Comparison of ENCODE assay signal across 8 mouse cellular contexts in genomic region chr5:31201042-31201741, GRCm38 (mm10). TPM values are rescaled to one million over a fixed set of nuclear protein-coding genes. Genes with fewer than 3 reads are reported as not detected.
DNase-seq lines count a peak whose midpoint lies in the region; ATAC-seq and TF ChIP-seq lines count a peak whose summit lies in the region.

No protein-coding gene starts in this region.

- TF ChIP-seq POLR2A in small intestine, adult 2 months (IDR thresholded peaks at IDR 0.05; ENCODE audit: low read depth, low read length) = no peak

- H3K9me3 ChIP-seq in megakaryocyte, embryonic 14.5 days = no peaks in the 10 kb centered on the region
- peaks cover 6% of the 10 kb centered on the region for H3K9me3 ChIP-seq in forebrain, embryonic 10.5 days
- peaks cover 5% of the 10 kb centered on the region for H3K9me3 ChIP-seq in limb, embryonic 11.5 days (ENCODE audit: control insufficient read depth, low read length)

- H3K9ac ChIP-seq in limb, embryonic 11.5 days (ENCODE audit: low read length) = peak overlapping the region; percentile 83

- ATAC-seq in megakaryocyte, adult 5-6 weeks (ENCODE audit: poor library complexity, severe bottlenecking) = no peak
- ATAC-seq in limb, embryonic 11.5 days (ENCODE audit: insufficient number of reproducible peaks, low FRiP score, low TSS enrichment, low read depth) = no peak

- peak overlapping the region; percentile 84 for H3K4me2 ChIP-seq in limb, embryonic 11.5 days (ENCODE audit: low read depth, severe bottlenecking)

- TF ChIP-seq CTCF in small intestine, adult 2 months (IDR thresholded peaks at IDR 0.05; ENCODE audit: extremely low read depth, insufficient read length, insufficient replicate concordance, low read depth, low read length) = no peak

- 23% methylated on average over 13 of the region's 13 CpGs for WGBS in forebrain, embryonic 10.5 days
- 19% methylated on average over 13 of the region's 13 CpGs for WGBS in limb, embryonic 11.5 days
- 7% methylated on average over 13 of the region's 13 CpGs for WGBS in small intestine, adult 2 months

- peak overlapping the region; percentile 92 for H3K4me3 ChIP-seq in megakaryocyte, embryonic 14.5 days (replicated peaks)
- peak overlapping the region; percentile 85 for H3K4me3 ChIP-seq in forebrain, embryonic 10.5 days
- peak overlapping the region; percentile 78 for H3K4me3 ChIP-seq in limb, embryonic 11.5 days (ENCODE audit: low read depth, low read length)
- peak overlapping the region; percentile 75 for H3K4me3 ChIP-seq in small intestine, adult 2 months (ENCODE audit: low read depth, low read length)

- no peaks in the 10 kb centered on the region for H3K27me3 ChIP-seq in megakaryocyte, embryonic 14.5 days (replicated peaks)
- no peaks in the 10 kb centered on the region for H3K27me3 ChIP-seq in forebrain, embryonic 10.5 days (ENCODE audit: poor library complexity, severe bottlenecking)
- H3K27me3 ChIP-seq in limb, embryonic 11.5 days (ENCODE audit: control insufficient read depth, insufficient read depth, low read length) = no peaks in the 10 kb centered on the region
- H3K27me3 ChIP-seq in small intestine, adult 2 months (ENCODE audit: control insufficient read depth, insufficient read depth, low read length) = no peaks in the 10 kb centered on the region

- peak overlapping the region; percentile 96 for H3K27ac ChIP-seq in forebrain, embryonic 10.5 days
- 0 out of 2 replicates have a peak overlapping the region, but pooled peaks have one; percentile 56 for H3K27ac ChIP-seq in limb, embryonic 11.5 days (replicated peaks; ENCODE audit: low read depth, low read length)
- peak overlapping the region; percentile 67 for H3K27ac ChIP-seq in small intestine, adult 2 months (ENCODE audit: insufficient read depth, low read depth, low read length)

- H3K4me1 ChIP-seq in megakaryocyte, embryonic 14.5 days = peaks cover 71% of the 10 kb centered on the region
- H3K4me1 ChIP-seq in forebrain, embryonic 10.5 days = peaks cover 23% of the 10 kb centered on the region
- H3K4me1 ChIP-seq in limb, embryonic 11.5 days (ENCODE audit: control insufficient read depth, insufficient read depth, low read length) = peaks cover 3% of the 10 kb centered on the region; the same call in 1 of the 2 replicates
- peaks cover 8% of the 10 kb centered on the region for H3K4me1 ChIP-seq in small intestine, adult 2 months (ENCODE audit: control insufficient read depth, insufficient read depth, insufficient read length, low read length)

- DNase-seq in forebrain, embryonic 10.5 days (ENCODE audit: extremely low spot score, low spot score) = no peak
- DNase-seq in limb, embryonic 11.5 days (ENCODE audit: low spot score) = no peak
- no peak for DNase-seq in frontal cortex, postnatal 10 days (ENCODE audit: low spot score in 2 of 2)
- no peak for DNase-seq in cerebellum, adult 9-10 months
- DNase-seq in urinary bladder, adult 2 months (ENCODE audit: low spot score) = no peak

- peaks cover 86% of the 10 kb centered on the region for H3K36me3 ChIP-seq in megakaryocyte, embryonic 14.5 days (replicated peaks; ENCODE audit: low read length)
- H3K36me3 ChIP-seq in forebrain, embryonic 10.5 days (replicated peaks) = peaks cover 85% of the 10 kb centered on the region
- peaks cover 55% of the 10 kb centered on the region for H3K36me3 ChIP-seq in limb, embryonic 11.5 days (ENCODE audit: control insufficient read depth, insufficient read depth, low read length)
- peaks cover 64% of the 10 kb centered on the region for H3K36me3 ChIP-seq in small intestine, adult 2 months (ENCODE audit: control insufficient read depth, insufficient read depth, low read length)

RNA-seq across cellular contexts. Expression of gene Zfp513, which starts 0.9 kb away (rescaled TPM):
- polyA plus RNA-seq in megakaryocyte, embryonic 14.5 days (2012; ENCODE audit: insufficient read depth, low replicate concordance) = 34.2 and 67.1 TPM in 2 replicates
- 8.9 and 10.1 TPM in 2 replicates for total RNA-seq in megakaryocyte, adult 5-6 weeks (2015)
- total RNA-seq in megakaryocyte, adult 5-6 weeks (2017) = 7.2 and 8.1 TPM in 2 replicates
- 8.5 and 9.0 TPM in 2 replicates for polyA plus RNA-seq in forebrain, embryonic 10.5 days (2016; fragmentation: Nextera tagmentation; extraction: Ambion mirVana)
- 5.5 and 6.2 TPM in 2 replicates for polyA plus RNA-seq in limb, embryonic 11.5 days (2014; fragmentation: Nextera tagmentation; extraction: Ambion mirVana)
- polyA plus RNA-seq in small intestine, adult 2 months (2012; rRNA removed) = 29.0 and 65.0 TPM in 2 replicates
- 29.3 and 37.0 TPM in 2 replicates for polyA plus RNA-seq in urinary bladder, adult 2 months (2012; rRNA removed)

RNA-seq across cellular contexts. Expression of gene Eif2b4, which starts 8.0 kb away (rescaled TPM):
- polyA plus RNA-seq in megakaryocyte, embryonic 14.5 days (2012; ENCODE audit: insufficient read depth, low replicate concordance) = 92.1 and 146 TPM in 2 replicates
- total RNA-seq in megakaryocyte, adult 5-6 weeks (2015) = 21.9 and 25.2 TPM in 2 replicates
- total RNA-seq in megakaryocyte, adult 5-6 weeks (2017) = 21.3 and 31.5 TPM in 2 replicates
- 85.4 and 91.7 TPM in 2 replicates for polyA plus RNA-seq in forebrain, embryonic 10.5 days (2016; fragmentation: Nextera tagmentation; extraction: Ambion mirVana)
- polyA plus RNA-seq in limb, embryonic 11.5 days (2014; fragmentation: Nextera tagmentation; extraction: Ambion mirVana) = 71.9 and 73.0 TPM in 2 replicates
- polyA plus RNA-seq in small intestine, adult 2 months (2012; rRNA removed) = 30.6 and 43.2 TPM in 2 replicates
- 33.2 and 39.1 TPM in 2 replicates for polyA plus RNA-seq in urinary bladder, adult 2 months (2012; rRNA removed)

RNA-seq across cellular contexts. Expression of gene Snx17, which starts 8.2 kb away (rescaled TPM):
- 5.4 and 54.1 TPM in 2 replicates for polyA plus RNA-seq in megakaryocyte, embryonic 14.5 days (2012; ENCODE audit: insufficient read depth, low replicate concordance)
- 52.3 and 65.5 TPM in 2 replicates for total RNA-seq in megakaryocyte, adult 5-6 weeks (2015)
- total RNA-seq in megakaryocyte, adult 5-6 weeks (2017) = 33.4 and 45.2 TPM in 2 replicates
- 132 and 133 TPM in 2 replicates for polyA plus RNA-seq in forebrain, embryonic 10.5 days (2016; fragmentation: Nextera tagmentation; extraction: Ambion mirVana)
- polyA plus RNA-seq in limb, embryonic 11.5 days (2014; fragmentation: Nextera tagmentation; extraction: Ambion mirVana) = 138 and 144 TPM in 2 replicates
- polyA plus RNA-seq in small intestine, adult 2 months (2012; rRNA removed) = 37.8 and 56.9 TPM in 2 replicates
- polyA plus RNA-seq in urinary bladder, adult 2 months (2012; rRNA removed) = 93.5 and 93.8 TPM in 2 replicates

RNA-seq across cellular contexts. Expression of gene Ppm1g, which starts 19.3 kb away (rescaled TPM):
- 188 and 232 TPM in 2 replicates for polyA plus RNA-seq in megakaryocyte, embryonic 14.5 days (2012; ENCODE audit: insufficient read depth, low replicate concordance)
- total RNA-seq in megakaryocyte, adult 5-6 weeks (2015) = 54.8 and 69.0 TPM in 2 replicates
- total RNA-seq in megakaryocyte, adult 5-6 weeks (2017) = 107 and 121 TPM in 2 replicates
- polyA plus RNA-seq in forebrain, embryonic 10.5 days (2016; fragmentation: Nextera tagmentation; extraction: Ambion mirVana) = 218 TPM in 2 replicates
- 154 and 159 TPM in 2 replicates for polyA plus RNA-seq in limb, embryonic 11.5 days (2014; fragmentation: Nextera tagmentation; extraction: Ambion mirVana)
- 39.3 and 67.7 TPM in 2 replicates for polyA plus RNA-seq in small intestine, adult 2 months (2012; rRNA removed)
- polyA plus RNA-seq in urinary bladder, adult 2 months (2012; rRNA removed) = 67.0 and 73.4 TPM in 2 replicates

RNA-seq across cellular contexts. Expression of gene Gtf3c2, which starts 21.2 kb away (rescaled TPM):
- polyA plus RNA-seq in megakaryocyte, embryonic 14.5 days (2012; ENCODE audit: insufficient read depth, low replicate concordance) = 9.1 and 15.0 TPM in 2 replicates
- 58.8 and 63.2 TPM in 2 replicates for total RNA-seq in megakaryocyte, adult 5-6 weeks (2015)
- total RNA-seq in megakaryocyte, adult 5-6 weeks (2017) = 43.0 and 43.1 TPM in 2 replicates
- 132 and 136 TPM in 2 replicates for polyA plus RNA-seq in forebrain, embryonic 10.5 days (2016; fragmentation: Nextera tagmentation; extraction: Ambion mirVana)
- polyA plus RNA-seq in limb, embryonic 11.5 days (2014; fragmentation: Nextera tagmentation; extraction: Ambion mirVana) = 89.2 and 104 TPM in 2 replicates
- polyA plus RNA-seq in small intestine, adult 2 months (2012; rRNA removed) = 16.3 and 21.9 TPM in 2 replicates
- polyA plus RNA-seq in urinary bladder, adult 2 months (2012; rRNA removed) = 78.9 and 87.0 TPM in 2 replicates
